Mouse (Mus musculus) liver, embryonic 13.5 days (tissue): ENCODE measurements around the gene Slx1b. TPM values are rescaled to one million over a fixed set of nuclear protein-coding genes. Genes with fewer than 3 reads are reported as not detected.
A peak's percentile ranks its signal among the peaks of the same experiment; 100 is the strongest.

Source experiments
- ATAC-seq: fragments of 200-750 bp; cut with Nextera tagmentation; 2 replicates; pipeline ENCODE4 v1.8.0; 2017; ENCODE audit warnings: low read depth, mild to moderate bottlenecking, moderate number of reproducible peaks, moderate library complexity
- DNase-seq: peaks from one replicate; pipeline ENCODE4 v3.0.0; 2022
- H3K27ac ChIP-seq: fragments of 300-500 bp; sonication (generic); 2 replicates; pipeline ENCODE4 v1.5.1; 2015; ENCODE audit warnings: moderate library complexity, mild to moderate bottlenecking, inconsistent platforms
- H3K27me3 ChIP-seq: fragments of 300-500 bp; sonication (generic); 2 replicates; pipeline ENCODE4 v1.6.1; 2015; ENCODE audit warnings: mild to moderate bottlenecking, inconsistent platforms
- H3K36me3 ChIP-seq: fragments of 300-500 bp; sonication (generic); 2 replicates; pipeline ENCODE4 v1.6.1; 2015; ENCODE audit warnings: mild to moderate bottlenecking, inconsistent platforms
- H3K4me1 ChIP-seq: fragments of 300-500 bp; sonication (generic); replicated peaks from 2 replicates; pipeline ENCODE4 v1.6.1; 2015; ENCODE audit warnings: inconsistent platforms
- H3K4me2 ChIP-seq: fragments of 300-500 bp; sonication (generic); 2 replicates; pipeline ENCODE4 v1.6.1; 2015; ENCODE audit warnings: inconsistent platforms, mild to moderate bottlenecking, moderate library complexity
- H3K4me3 ChIP-seq: fragments of 300-500 bp; sonication (generic); replicated peaks from 2 replicates; pipeline ENCODE4 v1.5.1; 2015; ENCODE audit warnings: mild to moderate bottlenecking, inconsistent platforms
- H3K9ac ChIP-seq: fragments of 300-500 bp; sonication (generic); 2 replicates; pipeline ENCODE4 v1.6.1; 2015; ENCODE audit warnings: mild to moderate bottlenecking, inconsistent platforms
- H3K9me3 ChIP-seq: fragments of 300-500 bp; sonication (generic); replicated peaks from 2 replicates; pipeline ENCODE4 v1.6.1; 2016; ENCODE audit warnings: inconsistent platforms
- WGBS: fragments of 180-500 bp; shearing (Covaris S2); methylation state at CpG from one replicate; pipeline ENCODE4 v1.1.7; 2015; ENCODE audit not compliant: insufficient replicate concordance; 5-methylcytosine and 5-hydroxymethylcytosine counted together
- polyA plus RNA-seq: library from polyadenylated mRNA; unstranded; fragments of >200 nt; fragmentation: Nextera tagmentation; extraction: Ambion mirVana; gene quantifications from 2 replicates; pipeline ENCODE4 v1.2.1, GENCODE M21; 2015

The Slx1b gene
- polyA plus RNA-seq, 1 experiment from 2014 or later: 3.6 TPM

- no peaks in the 10 kb centered on the region for H3K9me3 ChIP-seq
- peaks cover 12% of the 10 kb centered on the region; the same call in 1 of the 2 replicates for H3K4me1 ChIP-seq
- H3K4me2 ChIP-seq: no peak overlapping the region
- no peak overlapping the region for H3K4me3 ChIP-seq
- no peaks in the 10 kb centered on the region for H3K27me3 ChIP-seq
- DNase-seq (no peak), ATAC-seq (no peak)
- peaks cover 44% of the 10 kb centered on the region for H3K36me3 ChIP-seq
- 84% methylated on average over 8 of the region's 8 CpGs for WGBS
- H3K27ac ChIP-seq: no peak overlapping the region
- no peak overlapping the region for H3K9ac ChIP-seq
These were observed 20.5 kb downstream of the Slx1b start for GRCm38 (mm10) chr7:126675104-126675503.

DNA sequence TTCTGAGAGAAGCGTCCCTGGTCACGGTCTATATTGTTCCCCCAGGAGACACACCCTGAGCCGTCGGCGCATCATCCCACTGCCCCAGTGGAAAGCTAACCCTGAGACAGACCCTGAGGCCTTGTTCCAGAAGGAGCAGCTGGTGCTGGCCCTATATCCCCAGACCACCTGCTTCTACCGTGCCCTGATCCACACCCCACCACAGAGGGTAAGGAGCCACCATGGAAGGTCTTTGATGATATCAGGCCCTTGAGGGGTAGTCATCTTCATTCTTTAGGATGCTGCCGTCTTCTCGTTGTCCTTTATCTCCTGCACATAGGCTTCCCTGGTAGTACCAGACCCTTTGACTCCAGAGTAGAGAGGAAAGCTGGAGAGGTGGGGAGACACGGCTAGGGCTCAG is 23.5 kb downstream of the Slx1b start:
- ATAC-seq: no peak
- H3K36me3 ChIP-seq: peaks cover 60% of the 10 kb centered on the region
- 89% methylated on average over 9 of the region's 9 CpGs for WGBS

DNA sequence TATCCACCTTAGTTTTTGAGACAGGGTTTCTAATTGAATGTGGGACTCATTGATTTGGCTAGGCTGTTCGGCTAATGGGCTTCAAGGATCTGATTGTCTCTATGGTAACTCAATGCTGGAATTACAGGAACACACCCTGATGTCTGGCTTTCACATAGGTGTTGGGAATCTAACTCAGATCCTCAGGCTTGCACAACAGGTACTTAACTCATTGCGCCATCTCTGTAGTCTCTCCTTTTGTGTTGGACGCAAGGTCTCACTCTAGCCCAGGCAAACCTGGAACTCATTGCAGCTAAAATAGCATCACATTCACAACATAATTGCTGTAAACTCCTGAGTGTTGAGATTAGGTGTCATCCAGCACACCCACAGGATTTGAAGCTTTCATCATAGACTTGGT is 25.4 kb downstream of the Slx1b start:
- Histone ChIP-seq H3K27ac (no peak overlapping the region), H3K4me1 (0 out of 2 replicates have a peak, but pooled peaks cover 3% of the 10 kb centered on the region), H3K36me3 (peaks cover 73% of the 10 kb centered on the region), H3K9ac (no peak overlapping the region), H3K4me3 (no peak overlapping the region), H3K4me2 (no peak overlapping the region), H3K9me3 (no peaks in the 10 kb centered on the region), H3K27me3 (no peaks in the 10 kb centered on the region)
- 83% methylated on average over 3 of the region's 3 CpGs for WGBS
- DNase-seq: no peak
- no peak for ATAC-seq

More for the DNA sequence above, 23.5 kb downstream of the Slx1b start:
- peaks cover 15% of the 10 kb centered on the region; the same call in 1 of the 2 replicates for H3K4me1 ChIP-seq
- H3K9ac ChIP-seq: no peak overlapping the region
- no peaks in the 10 kb centered on the region for H3K9me3 ChIP-seq
- no peak overlapping the region for H3K4me3 ChIP-seq
- H3K4me2 ChIP-seq: no peak overlapping the region
- H3K27me3 ChIP-seq: no peaks in the 10 kb centered on the region
- no peak overlapping the region for H3K27ac ChIP-seq
- DNase-seq: no peak

DNA sequence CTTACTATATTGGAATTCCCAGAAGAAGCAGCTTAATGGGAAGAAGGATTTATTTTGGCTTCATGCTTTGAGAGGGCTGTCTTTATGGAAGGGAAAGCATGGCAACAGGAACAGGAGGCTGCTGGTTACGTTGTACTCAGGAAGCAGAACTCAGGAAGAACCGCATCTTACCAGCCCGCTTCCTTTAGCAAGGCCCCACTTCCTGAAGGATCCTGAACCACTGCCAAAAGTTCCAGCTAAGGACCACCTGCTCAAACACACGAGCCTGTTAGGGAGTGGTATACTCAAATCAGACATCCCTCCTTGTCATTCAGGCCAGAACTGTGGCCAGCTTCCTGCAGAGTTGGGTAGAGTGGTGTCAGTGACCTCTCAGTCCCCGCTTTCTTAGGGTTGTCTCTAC is 27.1 kb downstream of the Slx1b start:
- WGBS: 67% methylated on average over 5 of the region's 5 CpGs
- peaks cover 85% of the 10 kb centered on the region for H3K36me3 ChIP-seq

GRCm38 (mm10) chr7:126667495-126668090 is 28.0 kb downstream of the Slx1b start:
- H3K4me1 ChIP-seq: peaks cover 9% of the 10 kb centered on the region; the same call in 1 of the 2 replicates
- no peak overlapping the region for H3K4me2 ChIP-seq
- no peak overlapping the region for H3K4me3 ChIP-seq
- WGBS: 72% methylated on average over 9 of the region's 9 CpGs
- H3K27ac ChIP-seq: no peak overlapping the region
- H3K27me3 ChIP-seq: no peaks in the 10 kb centered on the region
- DNase-seq (no peak), ATAC-seq (no peak)
- H3K36me3 ChIP-seq: peaks cover 84% of the 10 kb centered on the region
- H3K9me3 ChIP-seq: no peaks in the 10 kb centered on the region
- no peak overlapping the region for H3K9ac ChIP-seq

More for the DNA sequence above, 27.1 kb downstream of the Slx1b start:
- H3K4me3 ChIP-seq: no peak overlapping the region
- no peak for ATAC-seq
- H3K9ac ChIP-seq: no peak overlapping the region
- no peak for DNase-seq
- H3K27ac ChIP-seq: no peak overlapping the region; the same call in 1 of the 2 replicates
- no peaks in the 10 kb centered on the region for H3K27me3 ChIP-seq
- no peaks in the 10 kb centered on the region for H3K9me3 ChIP-seq
- H3K4me1 ChIP-seq: peaks cover 9% of the 10 kb centered on the region; the same call in 1 of the 2 replicates
- no peak overlapping the region for H3K4me2 ChIP-seq

GRCm38 (mm10) chr7:126665269-126665668 is 30.3 kb downstream of the Slx1b start:
- H3K4me3 ChIP-seq: no peak overlapping the region
- H3K27me3 ChIP-seq: no peaks in the 10 kb centered on the region
- WGBS: 90% methylated on average over 3 of the region's 3 CpGs
- no peak for DNase-seq
- H3K27ac ChIP-seq: no peak overlapping the region
- ATAC-seq: no peak
- no peak overlapping the region for H3K4me2 ChIP-seq
- H3K4me1 ChIP-seq: peaks cover 12% of the 10 kb centered on the region; the same call in 1 of the 2 replicates
- no peak overlapping the region for H3K9ac ChIP-seq
- no peaks in the 10 kb centered on the region for H3K9me3 ChIP-seq
- peaks cover 63% of the 10 kb centered on the region for H3K36me3 ChIP-seq

DNA sequence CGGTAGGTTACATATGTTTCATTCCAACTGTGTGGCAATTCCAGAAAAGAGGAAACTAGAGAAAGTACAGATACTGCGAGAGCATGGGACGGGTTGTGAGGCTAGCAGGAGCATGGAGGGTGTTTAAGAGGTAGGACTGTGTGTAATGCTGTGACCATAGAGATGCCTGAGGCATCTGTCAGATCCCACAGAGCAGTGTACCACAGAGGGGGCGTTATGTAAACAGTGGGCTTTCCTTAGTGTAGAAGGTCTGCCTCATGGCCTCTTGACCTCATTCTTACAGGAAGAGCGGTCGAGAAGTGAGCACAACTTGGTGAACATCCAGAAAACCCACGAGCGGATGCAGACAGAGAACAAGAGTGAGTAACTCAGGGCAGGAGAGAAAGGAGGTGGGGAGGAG is 31.9 kb downstream of the Slx1b start:
- Histone ChIP-seq H3K4me3 (no peak overlapping the region), H3K9ac (no peak overlapping the region), H3K4me2 (no peak overlapping the region), H3K27ac (no peak overlapping the region), H3K27me3 (no peaks in the 10 kb centered on the region), H3K4me1 (peaks cover 12% of the 10 kb centered on the region; the same call in 1 of the 2 replicates), H3K9me3 (no peaks in the 10 kb centered on the region), H3K36me3 (peaks cover 57% of the 10 kb centered on the region)
- DNase-seq (no peak), ATAC-seq (no peak; the same call in 1 of the 2 replicates)
- WGBS: 80% methylated on average over 8 of the region's 8 CpGs

GRCm38 (mm10) chr7:126659771-126660170 is 35.8 kb downstream of the Slx1b start:
- 78% methylated on average over 3 of the region's 3 CpGs for WGBS
- no peaks in the 10 kb centered on the region for H3K27me3 ChIP-seq
- no peak for DNase-seq
- H3K4me2 ChIP-seq: no peak overlapping the region
- H3K27ac ChIP-seq: no peak overlapping the region
- H3K4me1 ChIP-seq: peaks cover 40% of the 10 kb centered on the region
- H3K4me3 ChIP-seq: no peak overlapping the region
- H3K36me3 ChIP-seq: peaks cover 23% of the 10 kb centered on the region
- ATAC-seq: no peak
- no peak overlapping the region for H3K9ac ChIP-seq
- H3K9me3 ChIP-seq: no peaks in the 10 kb centered on the region

DNA sequence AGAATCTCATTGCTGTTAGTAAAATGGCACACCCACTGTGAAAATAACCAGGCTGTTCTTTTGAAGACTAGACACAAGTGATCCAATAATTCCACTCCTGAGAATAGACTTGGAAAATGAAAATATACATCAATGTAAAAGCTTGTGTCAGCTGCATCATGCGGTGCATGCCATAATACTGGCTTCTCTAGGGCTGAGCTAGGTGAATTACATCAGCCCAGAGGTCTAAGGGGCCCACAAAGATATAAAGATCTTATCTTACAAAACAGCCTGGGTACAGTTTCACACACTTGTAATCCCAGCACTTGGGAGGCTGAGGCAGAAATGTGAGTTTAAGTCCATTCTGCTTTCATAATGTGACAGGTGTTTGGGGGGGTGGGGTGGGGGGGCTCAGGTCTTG is 38.1 kb downstream of the Slx1b start:
- Histone ChIP-seq H3K9ac (no peak overlapping the region), H3K4me3 (no peak overlapping the region), H3K27ac (no peak overlapping the region), H3K9me3 (no peaks in the 10 kb centered on the region), H3K27me3 (no peaks in the 10 kb centered on the region), H3K36me3 (peaks cover 2% of the 10 kb centered on the region; the same call in 1 of the 2 replicates), H3K4me2 (no peak overlapping the region), H3K4me1 (peaks cover 49% of the 10 kb centered on the region)
- 73% methylated on average over 1 of the region's 1 CpGs for WGBS
- ATAC-seq (no peak), DNase-seq (no peak)

- peaks cover 65% of the 10 kb centered on the region for H3K4me1 ChIP-seq
- H3K36me3 ChIP-seq: no peaks in the 10 kb centered on the region
- no peaks in the 10 kb centered on the region for H3K9me3 ChIP-seq
- H3K4me3 ChIP-seq: no peak overlapping the region
- H3K9ac ChIP-seq: no peak overlapping the region
- no peak for DNase-seq
- ATAC-seq: 0 out of 2 replicates have a peak, but pooled peaks have one; percentile 13
- WGBS: 60% methylated on average over 3 of the region's 3 CpGs
- H3K27ac ChIP-seq: peak overlapping the region; percentile 59
- no peak overlapping the region for H3K4me2 ChIP-seq
- no peaks in the 10 kb centered on the region for H3K27me3 ChIP-seq
These were observed 39.9 kb downstream of the Slx1b start for GRCm38 (mm10) chr7:126655695-126656094.

DNA sequence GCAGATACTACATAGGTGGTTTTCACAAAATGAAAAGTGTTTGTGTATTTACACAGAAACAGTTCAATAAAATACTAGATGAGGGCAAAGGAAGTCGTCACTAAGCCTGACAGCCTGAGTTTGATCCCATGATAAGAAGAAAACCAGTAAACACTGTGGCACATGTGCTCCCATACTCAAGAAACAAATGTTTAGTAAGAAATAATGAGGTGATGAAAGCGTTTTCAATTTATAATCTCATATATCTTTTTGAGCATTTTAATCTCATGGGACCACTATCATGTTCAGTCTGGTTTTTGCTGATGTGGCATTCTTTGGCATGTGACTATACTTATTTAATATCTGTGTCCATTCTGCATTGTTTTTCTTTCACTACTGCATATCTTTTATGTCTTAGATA is 41.6 kb downstream of the Slx1b start:
- 54% methylated on average over 2 of the region's 2 CpGs for WGBS

DNA sequence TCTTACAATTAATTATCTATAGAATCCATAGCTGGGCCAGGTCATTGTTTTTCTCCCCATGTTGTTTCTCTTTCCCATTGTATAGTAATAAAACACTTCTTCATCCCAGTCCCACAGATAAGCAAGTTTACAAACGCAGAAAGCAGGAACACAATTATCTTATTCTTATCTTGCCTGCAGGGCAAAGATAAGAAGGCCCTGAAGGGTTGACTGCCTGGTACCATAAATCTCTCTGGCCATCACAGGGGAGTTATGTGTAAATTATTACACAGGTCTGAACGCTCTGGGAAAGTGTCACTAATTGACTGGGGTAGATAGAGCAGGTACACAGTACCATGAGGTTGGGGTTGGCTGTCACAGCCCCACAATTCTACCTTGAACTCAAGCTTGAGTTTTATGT is 44.7 kb downstream of the Slx1b start:
- peak; percentile 39 for ATAC-seq
- no peaks in the 10 kb centered on the region for H3K36me3 ChIP-seq
- H3K27me3 ChIP-seq: no peaks in the 10 kb centered on the region
- H3K4me1 ChIP-seq: peaks cover 61% of the 10 kb centered on the region
- H3K9ac ChIP-seq: peak overlapping the region; percentile 50
- H3K9me3 ChIP-seq: no peaks in the 10 kb centered on the region
- peak overlapping the region; percentile 71; the same call in 1 of the 2 replicates for H3K4me3 ChIP-seq
- peak overlapping the region; percentile 96 for H3K27ac ChIP-seq
- peak; percentile 18 for DNase-seq
- WGBS: 7% methylated on average over 2 of the region's 2 CpGs
- peak overlapping the region; percentile 83 for H3K4me2 ChIP-seq

More for the DNA sequence above, 41.6 kb downstream of the Slx1b start:
- Histone ChIP-seq H3K4me2 (no peak overlapping the region), H3K27ac (no peak overlapping the region), H3K9ac (no peak overlapping the region), H3K9me3 (no peaks in the 10 kb centered on the region), H3K4me1 (peaks cover 76% of the 10 kb centered on the region), H3K36me3 (no peaks in the 10 kb centered on the region), H3K4me3 (no peak overlapping the region), H3K27me3 (no peaks in the 10 kb centered on the region)
- ATAC-seq (no peak), DNase-seq (no peak)
